22 mouse cellular contexts compared by ENCODE assay signal in the genomic region with DNA sequence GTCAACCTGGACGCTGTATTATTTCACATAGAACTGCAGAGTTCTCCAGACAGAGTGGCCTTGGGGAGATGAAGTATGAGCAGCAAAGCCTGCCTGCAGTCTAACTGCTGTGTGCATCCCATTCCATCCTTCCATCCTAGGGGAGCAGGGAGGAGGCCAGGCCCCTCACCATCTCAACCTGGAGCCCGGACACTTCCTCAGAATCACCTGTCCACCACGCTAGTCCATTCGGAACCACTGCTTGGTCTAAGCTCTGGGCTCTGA. TPM values are rescaled to one million over a fixed set of nuclear protein-coding genes. Genes with fewer than 3 reads are reported as not detected.
DNase-seq lines count a peak whose midpoint lies in the region; ATAC-seq lines count a peak whose summit lies in the region.
"Had no signal": no experiment of that assay in that cellular context is flagged by ENCODE, and none has a peak within 500 bp of the region (broad histone marks: within the 10 kb centered on the region; RNA-seq: fewer than 3 reads in every experiment).

No protein-coding gene starts in this region.

- peak overlapping the region; percentile 6; the same call in 1 of the 2 replicates for H3K9ac ChIP-seq in embryonic facial prominence, embryonic 11.5 days (replicated peaks; ENCODE audit: low read length)
- H3K9ac ChIP-seq in forebrain, embryonic 15.5 days (replicated peaks): no peak overlapping the region
- H3K9ac ChIP-seq in hindbrain, embryonic 15.5 days: no peak overlapping the region
- H3K9ac ChIP-seq in midbrain, embryonic 15.5 days: no peak overlapping the region
- H3K9ac ChIP-seq: liver, embryonic 12.5 days; lung, embryonic 14.5 days had no signal

- 63% methylated on average over 4 of the region's 4 CpGs for WGBS in embryonic facial prominence, embryonic 11.5 days
- WGBS in forebrain, embryonic 15.5 days: 33% methylated on average over 4 of the region's 4 CpGs
- WGBS in hindbrain, embryonic 15.5 days: 37% methylated on average over 4 of the region's 4 CpGs
- 20% methylated on average over 4 of the region's 4 CpGs for WGBS in midbrain, embryonic 15.5 days

- H3K4me1 ChIP-seq in embryonic facial prominence, embryonic 11.5 days (ENCODE audit: control insufficient read depth, insufficient read depth, low read length): peaks cover 4% of the 10 kb centered on the region; the same call in 1 of the 2 replicates
- H3K4me1 ChIP-seq in forebrain, embryonic 15.5 days: peaks cover 25% of the 10 kb centered on the region
- H3K4me1 ChIP-seq in hindbrain, embryonic 15.5 days (replicated peaks): peaks cover 37% of the 10 kb centered on the region
- peaks cover 39% of the 10 kb centered on the region for H3K4me1 ChIP-seq in midbrain, embryonic 15.5 days

- no peak overlapping the region for H3K4me2 ChIP-seq in embryonic facial prominence, embryonic 11.5 days (ENCODE audit: low read depth, low read length)
- H3K4me2 ChIP-seq in forebrain, embryonic 15.5 days (replicated peaks): no peak overlapping the region
- H3K4me2 ChIP-seq in hindbrain, embryonic 15.5 days: no peak overlapping the region
- peak overlapping the region; percentile 7; the same call in 1 of the 2 replicates for H3K4me2 ChIP-seq in midbrain, embryonic 15.5 days
- H3K4me2 ChIP-seq: heart, embryonic 13.5 days; liver, embryonic 12.5 days had no signal

- H3K36me3 ChIP-seq in embryonic facial prominence, embryonic 11.5 days (replicated peaks; ENCODE audit: control insufficient read depth, insufficient read depth, low read depth, low read length): no peaks in the 10 kb centered on the region
- H3K36me3 ChIP-seq in forebrain, embryonic 15.5 days: no peaks in the 10 kb centered on the region
- no peaks in the 10 kb centered on the region for H3K36me3 ChIP-seq in hindbrain, embryonic 15.5 days
- no peaks in the 10 kb centered on the region for H3K36me3 ChIP-seq in midbrain, embryonic 15.5 days (replicated peaks)
- H3K36me3 ChIP-seq: heart, embryonic 13.5 days; liver, embryonic 12.5 days had no signal

- H3K9me3 ChIP-seq in embryonic facial prominence, embryonic 11.5 days (replicated peaks; ENCODE audit: control insufficient read depth, low read length): no peaks in the 10 kb centered on the region
- H3K9me3 ChIP-seq in forebrain, embryonic 15.5 days: no peaks in the 10 kb centered on the region
- H3K9me3 ChIP-seq in hindbrain, embryonic 15.5 days: no peaks in the 10 kb centered on the region
- H3K9me3 ChIP-seq in midbrain, embryonic 15.5 days: no peaks in the 10 kb centered on the region
- H3K9me3 ChIP-seq: heart, embryonic 13.5 days; liver, embryonic 12.5 days had no signal

- ATAC-seq in embryonic facial prominence, embryonic 11.5 days (replicated peaks; ENCODE audit: insufficient number of reproducible peaks, low FRiP score, low TSS enrichment, low read depth): no peak
- ATAC-seq in forebrain, embryonic 15.5 days (replicated peaks): no peak
- no peak; the same call in 1 of the 2 replicates for ATAC-seq in hindbrain, embryonic 15.5 days (ENCODE audit: low FRiP score, low read depth)
- no peak; the same call in 1 of the 2 replicates for ATAC-seq in midbrain, embryonic 15.5 days (replicated peaks)
- ATAC-seq: liver, embryonic 12.5 days had no signal

- 0 out of 2 replicates have a peak, but pooled peaks cover 7% of the 10 kb centered on the region for H3K27me3 ChIP-seq in embryonic facial prominence, embryonic 11.5 days (ENCODE audit: control insufficient read depth, insufficient read depth, low read length)
- no peaks in the 10 kb centered on the region for H3K27me3 ChIP-seq in forebrain, embryonic 15.5 days
- no peaks in the 10 kb centered on the region for H3K27me3 ChIP-seq in hindbrain, embryonic 15.5 days
- no peaks in the 10 kb centered on the region for H3K27me3 ChIP-seq in midbrain, embryonic 15.5 days (replicated peaks)

- DNase-seq in embryonic facial prominence, embryonic 11.5 days (ENCODE audit: low spot score): no peak
- no peak for DNase-seq in ovary, postnatal 14 days (ENCODE audit: low spot score)
- no peak for DNase-seq in adrenal gland, postnatal 10 days
- DNase-seq in right cerebral cortex, postnatal 10 days (ENCODE audit: low spot score in 2 of 2): no peak
- no peak for DNase-seq in spleen, adult 12 weeks (ENCODE audit: low spot score)
- DNase-seq: cerebellum, postnatal 25 days; heart, postnatal 4 days; kidney, adult 11 months; left cerebral cortex, postnatal 4 days; lung, embryonic 14.5 days; right cerebral cortex, postnatal 25 days; thymus, postnatal 36 days had no signal

- H3K27ac ChIP-seq in embryonic facial prominence, embryonic 11.5 days (replicated peaks; ENCODE audit: low read depth, low read length): no peak overlapping the region
- peak overlapping the region; percentile 31 for H3K27ac ChIP-seq in forebrain, embryonic 15.5 days (replicated peaks)
- peak overlapping the region; percentile 75 for H3K27ac ChIP-seq in hindbrain, embryonic 15.5 days (replicated peaks)
- H3K27ac ChIP-seq in midbrain, embryonic 15.5 days: peak overlapping the region; percentile 80
- H3K27ac ChIP-seq: heart, embryonic 13.5 days; kidney, postnatal 0 days; layer of hippocampus, adult 2 months; liver, embryonic 12.5 days; macrophage had no signal

- H3K4me3 ChIP-seq in embryonic facial prominence, embryonic 11.5 days (ENCODE audit: low read depth, low read length): no peak overlapping the region
- H3K4me3 ChIP-seq in forebrain, embryonic 15.5 days: no peak overlapping the region
- H3K4me3 ChIP-seq in hindbrain, embryonic 15.5 days: no peak overlapping the region
- H3K4me3 ChIP-seq in midbrain, embryonic 15.5 days: no peak overlapping the region
- H3K4me3 ChIP-seq: erythroblast, embryonic 14.5 days; heart, embryonic 13.5 days; layer of hippocampus, adult 2 months; liver, embryonic 12.5 days; myocyte had no signal

RNA-seq across cellular contexts. Expression of gene Cpne5, which starts 23.8 kb away (rescaled TPM):
- 4.5 TPM in 2 replicates for polyA plus RNA-seq in embryonic facial prominence, embryonic 11.5 days (2014; fragmentation: Nextera tagmentation; extraction: Ambion mirVana)
- polyA plus RNA-seq in forebrain, embryonic 15.5 days (2015; fragmentation: Nextera tagmentation; extraction: Ambion mirVana): 21.3 and 24.9 TPM in 2 replicates
- polyA plus RNA-seq in hindbrain, embryonic 15.5 days (2015; fragmentation: Nextera tagmentation; extraction: Ambion mirVana): 41.1 and 42.6 TPM in 2 replicates
- 38.3 and 41.3 TPM in 2 replicates for polyA plus RNA-seq in midbrain, embryonic 15.5 days (2015; fragmentation: Nextera tagmentation; extraction: Ambion mirVana)
- total RNA-seq in adrenal gland, postnatal 10 days (2021): 1 to 10 TPM; 1.0 to 1.6 TPM
- polyA plus RNA-seq: macrophage had no signal

RNA-seq across cellular contexts. Expression of gene Ppil1, which starts 49.9 kb away (rescaled TPM):
- 177 and 196 TPM in 2 replicates for polyA plus RNA-seq in embryonic facial prominence, embryonic 11.5 days (2014; fragmentation: Nextera tagmentation; extraction: Ambion mirVana)
- 126 and 128 TPM in 2 replicates for polyA plus RNA-seq in forebrain, embryonic 15.5 days (2015; fragmentation: Nextera tagmentation; extraction: Ambion mirVana)
- polyA plus RNA-seq in hindbrain, embryonic 15.5 days (2015; fragmentation: Nextera tagmentation; extraction: Ambion mirVana): 105 and 108 TPM in 2 replicates
- polyA plus RNA-seq in midbrain, embryonic 15.5 days (2015; fragmentation: Nextera tagmentation; extraction: Ambion mirVana): 113 and 119 TPM in 2 replicates
- 10 to 100 TPM; 24.6 to 27.9 TPM for total RNA-seq in adrenal gland, postnatal 10 days (2021)

RNA-seq across cellular contexts. Expression of gene BC004004, which starts 54.5 kb away (rescaled TPM):
- polyA plus RNA-seq in embryonic facial prominence, embryonic 11.5 days (2014; fragmentation: Nextera tagmentation; extraction: Ambion mirVana): 55.1 and 55.4 TPM in 2 replicates
- polyA plus RNA-seq in forebrain, embryonic 15.5 days (2015; fragmentation: Nextera tagmentation; extraction: Ambion mirVana): 96.2 and 96.4 TPM in 2 replicates
- polyA plus RNA-seq in hindbrain, embryonic 15.5 days (2015; fragmentation: Nextera tagmentation; extraction: Ambion mirVana): 112 and 121 TPM in 2 replicates
- 112 and 114 TPM in 2 replicates for polyA plus RNA-seq in midbrain, embryonic 15.5 days (2015; fragmentation: Nextera tagmentation; extraction: Ambion mirVana)
- 100 to 1,000 TPM; 158 to 160 TPM for total RNA-seq in adrenal gland, postnatal 10 days (2021)
